Mouse (Mus musculus) C2C12 (cell line): Measurements from ENCODE around the gene Dazap1. TPM values are rescaled to one million over a fixed set of nuclear protein-coding genes. Genes with fewer than 3 reads are reported as not detected.
A peak's percentile ranks its signal among the peaks of the same experiment; 100 is the strongest.

Experiments
- H3K27me3 ChIP-seq: one replicate; pipeline ENCODE4 v1.6.1; 2011; ENCODE audit not compliant: control insufficient read depth, insufficient read depth, insufficient read length
- H3K36me3 ChIP-seq: one replicate; pipeline ENCODE4 v1.6.1; 2011; ENCODE audit not compliant: control insufficient read depth, insufficient read depth
- H3K4me3 ChIP-seq: one replicate; pipeline ENCODE4 v1.5.1; 2011; ENCODE audit warnings: mild to moderate bottlenecking, control low read depth; ENCODE audit not compliant: poor library complexity, insufficient read depth, severe bottlenecking
- H3K79me2 ChIP-seq: one replicate; pipeline ENCODE4 v1.6.1; 2011; ENCODE audit not compliant: control insufficient read depth, insufficient read depth
- H3K79me3 ChIP-seq: one replicate; pipeline ENCODE4 v1.6.1; 2011; ENCODE audit warnings: low read depth, control low read depth
- H3ac ChIP-seq: one replicate; pipeline ENCODE3; 2011; ENCODE audit warnings: low read depth; ENCODE audit not compliant: control insufficient read depth, insufficient read length
- CEBPB ChIP-seq: IDR thresholded peaks from one replicate; pipeline ENCODE4 v1.6.1; 2011; ENCODE audit warnings: low read depth, mild to moderate bottlenecking, control low read depth, moderate library complexity
- CTCF ChIP-seq: IDR thresholded peaks from one replicate; pipeline ENCODE4 v1.5.1; 2011; ENCODE audit not compliant: control insufficient read depth, insufficient read depth, insufficient read length
- FOSL1 ChIP-seq: IDR thresholded peaks from one replicate; pipeline ENCODE4 v1.8.0; 2011; ENCODE audit warnings: mild to moderate bottlenecking, low read length; ENCODE audit not compliant: poor library complexity, insufficient read depth, severe bottlenecking
- MAX ChIP-seq: IDR thresholded peaks from one replicate; pipeline ENCODE4 v1.6.1; 2011; ENCODE audit warnings: mild to moderate bottlenecking, control low read depth
- MYOD1 ChIP-seq: IDR thresholded peaks from one replicate; pipeline ENCODE4 v1.6.1; 2011; ENCODE audit warnings: low read depth; ENCODE audit not compliant: control insufficient read depth, insufficient read length
- MYOG ChIP-seq: IDR thresholded peaks from one replicate; pipeline ENCODE4 v1.6.1; 2011; ENCODE audit not compliant: control insufficient read depth, insufficient read length; ENCODE audit errors: extremely low read depth
- USF1 ChIP-seq: IDR thresholded peaks from one replicate; pipeline ENCODE4 v1.6.1; 2011; ENCODE audit warnings: low read depth, mild to moderate bottlenecking, control low read depth, moderate library complexity
- polyA plus RNA-seq: library from polyadenylated mRNA; unstranded; fragments of >200 nt; fragmentation: generic; extraction: Trizol; gene quantifications from one replicate; pipeline ENCODE4 v1.2.1, GENCODE M21; 2012; ENCODE audit warnings: missing spikeins

Dazap1 gene
- polyA plus RNA-seq, 1 experiment, result 159 TPM

GRCm38 (mm10) chr10:80258752-80259462, 2.4 kb upstream of the Dazap1 start:
- Histone ChIP-seq H3K36me3 (peaks cover 55% of the 10 kb centered on the region), H3K79me2 (peaks cover 23% of the 10 kb centered on the region), H3K79me3 (peaks cover 7% of the 10 kb centered on the region), H3K27me3 (no peaks in the 10 kb centered on the region), H3ac (peak overlapping the region; percentile 19), H3K4me3 (no peak overlapping the region)
- TF ChIP-seq CEBPB (no peak), FOSL1 (no peak), USF1 (no peak), MYOG (no peak), CTCF (no peak), MYOD1 (no peak)

- H3K79me2 ChIP-seq, result peaks cover 23% of the 10 kb centered on the region
- TF ChIP-seq MYOD1 (no peak), MAX (no peak), USF1 (no peak), CTCF (no peak), FOSL1 (no peak)
- no peak overlapping the region for H3K4me3 ChIP-seq
These were observed 1.9 kb upstream of the Dazap1 start for GRCm38 (mm10) chr10:80259463-80259805.

GRCm38 (mm10) chr10:80259861-80260641, 1.2 kb upstream of the Dazap1 start:
- peaks cover 7% of the 10 kb centered on the region for H3K79me3 ChIP-seq
- H3K36me3 ChIP-seq, result peaks cover 43% of the 10 kb centered on the region
- H3K79me2 ChIP-seq, result peaks cover 25% of the 10 kb centered on the region
- TF ChIP-seq CTCF (no peak), CEBPB (no peak), MYOD1 (no peak), MYOG (no peak), MAX (no peak), USF1 (no peak)
- peak overlapping the region; percentile 37 for H3K4me3 ChIP-seq
- peak overlapping the region; percentile 81 for H3ac ChIP-seq
- H3K27me3 ChIP-seq, result no peaks in the 10 kb centered on the region

More at GRCm38 (mm10) chr10:80259463-80259805, 1.9 kb upstream of the Dazap1 start:
- Histone ChIP-seq H3ac (peak overlapping the region; percentile 2), H3K27me3 (no peaks in the 10 kb centered on the region), H3K36me3 (peaks cover 50% of the 10 kb centered on the region), H3K79me3 (peaks cover 7% of the 10 kb centered on the region)

GRCm38 (mm10) chr10:80261585-80261968, 291 bp downstream of the Dazap1 start:
- peak overlapping the region; percentile 72 for H3ac ChIP-seq
- peak; percentile 92 for TF ChIP-seq MAX
- no peak for TF ChIP-seq MYOG
- peak; percentile 65 for TF ChIP-seq USF1
- H3K27me3 ChIP-seq, result no peaks in the 10 kb centered on the region
- H3K36me3 ChIP-seq, result peaks cover 31% of the 10 kb centered on the region
- peak overlapping the region; percentile 37 for H3K4me3 ChIP-seq
- peaks cover 22% of the 10 kb centered on the region for H3K79me3 ChIP-seq
- peaks cover 40% of the 10 kb centered on the region for H3K79me2 ChIP-seq

- Histone ChIP-seq H3K79me3 (peaks cover 28% of the 10 kb centered on the region), H3ac (peak overlapping the region; percentile 31), H3K4me3 (no peak overlapping the region), H3K79me2 (peaks cover 46% of the 10 kb centered on the region), H3K27me3 (no peaks in the 10 kb centered on the region), H3K36me3 (peaks cover 32% of the 10 kb centered on the region)
- TF ChIP-seq MYOG (no peak), CTCF (no peak), USF1 (no peak), MYOD1 (no peak), CEBPB (no peak), MAX (no peak), FOSL1 (no peak)
These were observed 883 bp downstream of the Dazap1 start for GRCm38 (mm10) chr10:80262169-80262568.
